Mouse (Mus musculus): ENCODE measurements around the gene Cdyl. TPM values are rescaled to one million over a fixed set of nuclear protein-coding genes. Genes with fewer than 3 reads are reported as not detected.

The Cdyl gene
- total and polyA plus RNA-seq, 2 experiments = 1.3 to 3.5 TPM

DNA sequence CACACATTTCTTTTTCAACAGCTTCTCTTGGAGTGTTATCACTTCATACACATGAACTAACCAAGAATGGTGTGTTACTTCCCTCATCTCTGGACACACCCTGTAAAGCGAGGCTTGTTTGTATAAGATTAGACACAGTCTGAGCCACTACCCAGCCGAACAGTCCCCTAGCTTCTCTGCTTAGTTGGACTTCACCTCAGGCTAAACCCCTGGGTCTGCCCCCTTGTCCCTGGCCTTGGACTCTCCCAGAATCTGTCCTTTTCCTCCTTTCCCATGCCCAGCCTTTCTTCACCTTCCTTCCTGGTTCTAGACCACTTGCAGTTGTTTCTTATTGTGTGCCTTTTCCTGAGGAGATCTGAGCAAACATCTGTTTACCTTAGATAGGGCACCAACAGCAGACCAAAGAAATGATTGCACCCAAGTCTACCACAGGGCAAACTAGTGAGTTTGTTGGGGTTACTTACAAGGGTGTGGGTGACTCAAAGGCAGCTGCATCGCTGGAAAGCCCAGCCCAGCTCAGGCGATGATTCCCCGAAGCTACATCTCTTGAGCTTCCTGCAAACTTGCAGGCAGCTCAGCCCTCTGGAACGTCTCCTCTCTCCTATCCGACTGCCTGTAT, 17.9 kb downstream of the Cdyl start:
- H3K79me2 ChIP-seq (ENCODE audit: control insufficient read depth, insufficient read depth, low read length) = no peaks in the 10 kb centered on the region
- TF ChIP-seq CTCF (IDR thresholded peaks at IDR 0.05; ENCODE audit: low read depth, low read length) (no peak), POLR2A (IDR thresholded peaks at IDR 0.05; ENCODE audit: extremely low read depth, insufficient read depth, low read length) (no peak)
- H3K9ac ChIP-seq (ENCODE audit: low read depth, low read length) = no peak overlapping the region
- no peaks in the 10 kb centered on the region for H3K36me3 ChIP-seq (ENCODE audit: control insufficient read depth, insufficient read depth, low read length)
- DNase-seq (ENCODE audit: extremely low read depth, low read depth, low spot score) = no peak
- H3K4me1 ChIP-seq (ENCODE audit: control insufficient read depth, insufficient read depth, low read length) = no peaks in the 10 kb centered on the region
- no peak overlapping the region for H3K27ac ChIP-seq (replicated peaks; ENCODE audit: insufficient read depth, low read depth, low read length)
- H3K4me3 ChIP-seq (ENCODE audit: insufficient read depth, low read depth, low read length) = no peak overlapping the region
- WGBS = 57% methylated on average over 7 of the region's 7 CpGs
- no peaks in the 10 kb centered on the region; the same call in 1 of the 2 replicates for H3K27me3 ChIP-seq (ENCODE audit: control insufficient read depth, insufficient read depth, low read length)

DNA sequence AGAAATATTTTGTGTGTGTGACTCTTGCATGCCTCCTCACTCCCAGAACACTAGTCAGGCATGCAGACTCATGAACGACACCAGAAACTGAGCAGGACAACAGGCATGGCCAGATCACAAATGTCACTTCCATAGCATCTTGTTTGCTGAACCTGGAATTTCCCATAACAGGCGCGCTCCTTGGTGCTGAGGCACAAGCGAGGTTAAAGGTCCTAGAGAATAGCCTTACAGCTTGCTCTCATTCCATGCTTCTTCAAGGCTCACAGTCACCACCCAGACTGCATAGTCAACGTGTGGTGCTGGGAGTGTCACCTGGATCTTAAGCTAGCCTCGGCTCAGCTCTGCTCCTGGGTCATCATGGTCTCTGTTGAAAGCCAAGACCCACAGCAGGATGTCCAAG, 19.1 kb downstream of the Cdyl start:
- no peaks in the 10 kb centered on the region for H3K36me3 ChIP-seq (ENCODE audit: control insufficient read depth, insufficient read depth, low read length)
- H3K27me3 ChIP-seq (ENCODE audit: control insufficient read depth, insufficient read depth, low read length) = no peaks in the 10 kb centered on the region; the same call in 1 of the 2 replicates
- WGBS = 88% methylated on average over 6 of the region's 6 CpGs
- H3K4me3 ChIP-seq (ENCODE audit: insufficient read depth, low read depth, low read length) = no peak overlapping the region
- no peaks in the 10 kb centered on the region for H3K79me2 ChIP-seq (ENCODE audit: control insufficient read depth, insufficient read depth, low read length)
- H3K4me1 ChIP-seq (ENCODE audit: control insufficient read depth, insufficient read depth, low read length) = no peaks in the 10 kb centered on the region
- DNase-seq (ENCODE audit: extremely low read depth, low read depth, low spot score) = no peak
- no peak overlapping the region for H3K27ac ChIP-seq (replicated peaks; ENCODE audit: insufficient read depth, low read depth, low read length)
- H3K9ac ChIP-seq (ENCODE audit: low read depth, low read length) = no peak overlapping the region
- TF ChIP-seq CTCF (IDR thresholded peaks at IDR 0.05; ENCODE audit: low read depth, low read length) = no peak
- no peak for TF ChIP-seq POLR2A (IDR thresholded peaks at IDR 0.05; ENCODE audit: extremely low read depth, insufficient read depth, low read length)

DNA sequence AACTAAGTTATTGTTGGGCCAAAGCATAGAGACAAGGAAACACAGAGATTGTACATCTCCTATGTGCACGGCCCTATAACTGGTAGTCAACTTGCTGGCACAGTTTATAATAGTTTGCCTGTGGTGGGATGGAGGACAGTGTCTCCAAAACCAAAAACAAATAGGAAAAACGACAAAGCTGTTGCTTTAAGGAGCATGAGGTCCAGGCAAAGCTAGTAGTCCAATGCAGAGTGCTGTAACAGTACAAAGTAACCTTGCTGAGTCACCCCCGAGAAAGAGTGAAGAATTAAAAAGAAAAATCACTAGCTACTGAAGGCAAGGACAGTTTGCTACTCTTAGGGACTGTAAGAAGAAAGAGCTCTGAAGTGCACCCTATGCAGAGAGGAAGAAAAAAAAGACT, 21.7 kb downstream of the Cdyl start:
- WGBS = 81% methylated on average over 3 of the region's 3 CpGs
- TF ChIP-seq POLR2A (IDR thresholded peaks at IDR 0.05; ENCODE audit: extremely low read depth, insufficient read depth, low read length) (no peak), CTCF (IDR thresholded peaks at IDR 0.05; ENCODE audit: low read depth, low read length) (no peak)

GRCm38 (mm10) chr13:35686273-35686672, 26.6 kb downstream of the Cdyl start:
- no peak for DNase-seq (ENCODE audit: extremely low read depth, low read depth, low spot score)
- H3K79me2 ChIP-seq (ENCODE audit: control insufficient read depth, insufficient read depth, low read length) = no peaks in the 10 kb centered on the region
- no peaks in the 10 kb centered on the region for H3K27me3 ChIP-seq (ENCODE audit: control insufficient read depth, insufficient read depth, low read length)
- no peak overlapping the region for H3K27ac ChIP-seq (replicated peaks; ENCODE audit: insufficient read depth, low read depth, low read length)
- H3K4me1 ChIP-seq (ENCODE audit: control insufficient read depth, insufficient read depth, low read length) = no peaks in the 10 kb centered on the region
- H3K9ac ChIP-seq (ENCODE audit: low read depth, low read length) = no peak overlapping the region
- no peaks in the 10 kb centered on the region for H3K36me3 ChIP-seq (ENCODE audit: control insufficient read depth, insufficient read depth, low read length)
- TF ChIP-seq CTCF (IDR thresholded peaks at IDR 0.05; ENCODE audit: low read depth, low read length) (no peak), POLR2A (IDR thresholded peaks at IDR 0.05; ENCODE audit: extremely low read depth, insufficient read depth, low read length) (no peak)
- no peak overlapping the region for H3K4me3 ChIP-seq (ENCODE audit: insufficient read depth, low read depth, low read length)
- 70% methylated on average over 8 of the region's 8 CpGs for WGBS

More for the DNA sequence above, 21.7 kb downstream of the Cdyl start:
- no peaks in the 10 kb centered on the region for H3K36me3 ChIP-seq (ENCODE audit: control insufficient read depth, insufficient read depth, low read length)
- DNase-seq (ENCODE audit: extremely low read depth, low read depth, low spot score) = no peak
- H3K4me3 ChIP-seq (ENCODE audit: insufficient read depth, low read depth, low read length) = no peak overlapping the region
- H3K27ac ChIP-seq (replicated peaks; ENCODE audit: insufficient read depth, low read depth, low read length) = no peak overlapping the region
- H3K79me2 ChIP-seq (ENCODE audit: control insufficient read depth, insufficient read depth, low read length) = no peaks in the 10 kb centered on the region
- no peaks in the 10 kb centered on the region for H3K4me1 ChIP-seq (ENCODE audit: control insufficient read depth, insufficient read depth, low read length)
- H3K9ac ChIP-seq (ENCODE audit: low read depth, low read length) = no peak overlapping the region
- no peaks in the 10 kb centered on the region for H3K27me3 ChIP-seq (ENCODE audit: control insufficient read depth, insufficient read depth, low read length)

GRCm38 (mm10) chr13:35689560-35689959, 29.9 kb downstream of the Cdyl start:
- 92% methylated on average over 3 of the region's 3 CpGs for WGBS
- Histone ChIP-seq H3K27ac (replicated peaks; ENCODE audit: insufficient read depth, low read depth, low read length) (no peak overlapping the region), H3K36me3 (ENCODE audit: control insufficient read depth, insufficient read depth, low read length) (no peaks in the 10 kb centered on the region), H3K79me2 (ENCODE audit: control insufficient read depth, insufficient read depth, low read length) (no peaks in the 10 kb centered on the region), H3K27me3 (ENCODE audit: control insufficient read depth, insufficient read depth, low read length) (no peaks in the 10 kb centered on the region), H3K4me1 (ENCODE audit: control insufficient read depth, insufficient read depth, low read length) (no peaks in the 10 kb centered on the region), H3K9ac (ENCODE audit: low read depth, low read length) (no peak overlapping the region), H3K4me3 (ENCODE audit: insufficient read depth, low read depth, low read length) (no peak overlapping the region)
- no peak for DNase-seq (ENCODE audit: extremely low read depth, low read depth, low spot score)
- TF ChIP-seq POLR2A (IDR thresholded peaks at IDR 0.05; ENCODE audit: extremely low read depth, insufficient read depth, low read length) = no peak
- no peak for TF ChIP-seq CTCF (IDR thresholded peaks at IDR 0.05; ENCODE audit: low read depth, low read length)

- 88% methylated on average over 4 of the region's 4 CpGs for WGBS
These were observed 58.0 kb downstream of the Cdyl start for GRCm38 (mm10) chr13:35717658-35718057.

More at GRCm38 (mm10) chr13:35717658-35718057, 58.0 kb downstream of the Cdyl start:
- Histone ChIP-seq H3K79me2 (ENCODE audit: control insufficient read depth, insufficient read depth, low read length) (no peaks in the 10 kb centered on the region), H3K4me1 (ENCODE audit: control insufficient read depth, insufficient read depth, low read length) (no peaks in the 10 kb centered on the region), H3K27me3 (ENCODE audit: control insufficient read depth, insufficient read depth, low read length) (no peaks in the 10 kb centered on the region), H3K27ac (replicated peaks; ENCODE audit: insufficient read depth, low read depth, low read length) (no peak overlapping the region), H3K9ac (ENCODE audit: low read depth, low read length) (no peak overlapping the region), H3K4me3 (ENCODE audit: insufficient read depth, low read depth, low read length) (no peak overlapping the region), H3K36me3 (ENCODE audit: control insufficient read depth, insufficient read depth, low read length) (no peaks in the 10 kb centered on the region)
- DNase-seq (ENCODE audit: extremely low read depth, low read depth, low spot score) = no peak
- TF ChIP-seq POLR2A (IDR thresholded peaks at IDR 0.05; ENCODE audit: extremely low read depth, insufficient read depth, low read length) (no peak), CTCF (IDR thresholded peaks at IDR 0.05; ENCODE audit: low read depth, low read length) (no peak)
